In the genomic region with DNA sequence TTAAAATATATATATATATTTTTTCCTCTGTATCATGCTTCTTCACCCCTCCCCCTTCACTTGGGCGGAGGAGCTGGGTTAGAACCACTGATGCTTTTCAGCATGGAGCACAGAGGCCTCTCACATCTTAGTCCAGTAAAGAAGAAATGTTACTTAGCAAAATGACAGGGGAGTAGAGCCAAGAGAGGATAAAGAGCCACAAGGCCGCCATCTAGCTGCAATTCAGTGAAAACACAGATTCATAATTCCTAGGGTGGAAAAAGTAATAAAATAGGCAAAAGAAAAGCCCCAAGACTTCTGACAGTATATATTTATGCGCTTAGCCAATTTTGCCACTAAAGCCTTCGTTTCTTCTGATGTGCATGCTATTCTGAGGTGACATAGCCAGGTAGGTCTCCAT, we compare ENCODE assay signal across 11 mouse cellular contexts.
A peak's percentile ranks its signal among the peaks of the same experiment; 100 is the strongest.
DNase-seq lines count a peak whose midpoint lies in the region; ATAC-seq and TF ChIP-seq lines count a peak whose summit lies in the region.
"Had no signal": no experiment of that assay in that cellular context is flagged by ENCODE, and none has a peak within 500 bp of the region (broad histone marks: within the 10 kb centered on the region; RNA-seq: fewer than 3 reads in every experiment).

No protein-coding gene starts in this region.

- peak overlapping the region; percentile 52 for H3K4me2 ChIP-seq in forebrain, embryonic 14.5 days (ENCODE audit: low read length)
- no peak overlapping the region for H3K4me2 ChIP-seq in forebrain, embryonic 16.5 days (ENCODE audit: low read length)
- H3K4me2 ChIP-seq in limb, embryonic 14.5 days (replicated peaks; ENCODE audit: low read depth, low read length, severe bottlenecking) = no peak overlapping the region
- H3K4me2 ChIP-seq: heart, embryonic 11.5 days; limb, embryonic 12.5 days had no signal

- H3K4me1 ChIP-seq in forebrain, embryonic 14.5 days (ENCODE audit: control insufficient read depth, insufficient read depth, low read length) = peaks cover 30% of the 10 kb centered on the region
- peaks cover 33% of the 10 kb centered on the region for H3K4me1 ChIP-seq in forebrain, embryonic 16.5 days (replicated peaks; ENCODE audit: control insufficient read depth, insufficient read depth, low read length)
- H3K4me1 ChIP-seq in limb, embryonic 14.5 days (ENCODE audit: control insufficient read depth, insufficient read depth, low read length) = peaks cover 13% of the 10 kb centered on the region; the same call in 1 of the 2 replicates
- peaks cover 20% of the 10 kb centered on the region for H3K4me1 ChIP-seq in limb, embryonic 10.5 days
- peaks cover 19% of the 10 kb centered on the region for H3K4me1 ChIP-seq in E14TG2a.4 (replicated peaks; ENCODE audit: low read depth, low read length)

- H3K4me3 ChIP-seq in forebrain, embryonic 14.5 days (ENCODE audit: low read depth, low read length) = no peak overlapping the region
- H3K4me3 ChIP-seq in forebrain, embryonic 16.5 days (replicated peaks; ENCODE audit: low read length) = no peak overlapping the region
- H3K4me3 ChIP-seq in limb, embryonic 14.5 days (replicated peaks; ENCODE audit: low read length) = no peak overlapping the region
- H3K4me3 ChIP-seq in limb, embryonic 10.5 days = no peak overlapping the region
- no peak overlapping the region for H3K4me3 ChIP-seq in E14TG2a.4 (replicated peaks; ENCODE audit: low read length)
- H3K4me3 ChIP-seq: limb, embryonic 12.5 days had no signal

- H3K27ac ChIP-seq in forebrain, embryonic 14.5 days (ENCODE audit: low read depth, low read length) = peak overlapping the region; percentile 88
- no peak overlapping the region for H3K27ac ChIP-seq in forebrain, embryonic 16.5 days (ENCODE audit: low read length)
- H3K27ac ChIP-seq in limb, embryonic 14.5 days (replicated peaks; ENCODE audit: low read depth, low read length) = no peak overlapping the region
- no peak overlapping the region for H3K27ac ChIP-seq in limb, embryonic 10.5 days
- H3K27ac ChIP-seq: limb, embryonic 12.5 days had no signal

- peak; percentile 70 for DNase-seq in forebrain, embryonic 14.5 days (ENCODE audit: low spot score)
- DNase-seq in limb, embryonic 14.5 days (ENCODE audit: low spot score) = peak; percentile 59
- DNase-seq in limb, embryonic 10.5 days (ENCODE audit: low spot score) = no peak
- peak; percentile 42 for DNase-seq in embryo, embryonic 11 days
- no peak for DNase-seq in ovary, postnatal 10 days (ENCODE audit: low spot score)
- DNase-seq: cerebellum, adult 18-20 months had no signal

- ATAC-seq in forebrain, embryonic 14.5 days = no peak
- ATAC-seq in forebrain, embryonic 16.5 days = no peak
- no peak for ATAC-seq in limb, embryonic 14.5 days (ENCODE audit: low FRiP score, low read depth)
- no peak for ATAC-seq in granulocyte monocyte progenitor cell, adult 5-6 weeks (replicated peaks; ENCODE audit: poor library complexity, severe bottlenecking)

- TF ChIP-seq POLR2A in limb, embryonic 14.5 days (IDR thresholded peaks at IDR 0.05; ENCODE audit: borderline replicate concordance, extremely low read depth, insufficient read depth, insufficient read length) = no peak

- no peaks in the 10 kb centered on the region for H3K9me3 ChIP-seq in forebrain, embryonic 14.5 days (replicated peaks; ENCODE audit: control insufficient read depth, low read length)
- H3K9me3 ChIP-seq in forebrain, embryonic 16.5 days (ENCODE audit: control insufficient read depth, low read length) = no peaks in the 10 kb centered on the region
- H3K9me3 ChIP-seq in limb, embryonic 14.5 days (ENCODE audit: control insufficient read depth, low read length) = no peaks in the 10 kb centered on the region
- no peaks in the 10 kb centered on the region for H3K9me3 ChIP-seq in limb, embryonic 10.5 days (replicated peaks)
- H3K9me3 ChIP-seq in E14TG2a.4 (ENCODE audit: low read length) = no peaks in the 10 kb centered on the region; the same call in 1 of the 2 replicates
- H3K9me3 ChIP-seq: limb, embryonic 12.5 days had no signal

- H3K9ac ChIP-seq in forebrain, embryonic 14.5 days (ENCODE audit: low read length) = no peak overlapping the region
- no peak overlapping the region for H3K9ac ChIP-seq in forebrain, embryonic 16.5 days (replicated peaks; ENCODE audit: low read depth, low read length)
- no peak overlapping the region for H3K9ac ChIP-seq in limb, embryonic 14.5 days (ENCODE audit: low read depth, low read length, severe bottlenecking)
- H3K9ac ChIP-seq: limb, embryonic 12.5 days had no signal

- WGBS in forebrain, embryonic 14.5 days = 49% methylated on average over 4 of the region's 4 CpGs
- 48% methylated on average over 4 of the region's 4 CpGs for WGBS in forebrain, embryonic 16.5 days
- 78% methylated on average over 4 of the region's 4 CpGs for WGBS in limb, embryonic 14.5 days
- 79% methylated on average over 4 of the region's 4 CpGs for WGBS in limb, embryonic 10.5 days

- no peaks in the 10 kb centered on the region for H3K27me3 ChIP-seq in forebrain, embryonic 14.5 days (replicated peaks; ENCODE audit: control insufficient read depth, insufficient read depth, low read length)
- H3K27me3 ChIP-seq in forebrain, embryonic 16.5 days (replicated peaks; ENCODE audit: control insufficient read depth, insufficient read depth, low read length) = no peaks in the 10 kb centered on the region
- H3K27me3 ChIP-seq in limb, embryonic 14.5 days (ENCODE audit: control insufficient read depth, insufficient read depth, low read length) = no peaks in the 10 kb centered on the region
- H3K27me3 ChIP-seq in limb, embryonic 10.5 days (ENCODE audit: low read depth, poor library complexity, severe bottlenecking) = no peaks in the 10 kb centered on the region
- no peaks in the 10 kb centered on the region for H3K27me3 ChIP-seq in E14TG2a.4 (ENCODE audit: insufficient read depth, low read length)
- H3K27me3 ChIP-seq: limb, embryonic 12.5 days had no signal

- H3K36me3 ChIP-seq in forebrain, embryonic 14.5 days (ENCODE audit: control insufficient read depth, insufficient read depth, low read length) = no peaks in the 10 kb centered on the region
- H3K36me3 ChIP-seq in forebrain, embryonic 16.5 days (ENCODE audit: control insufficient read depth, insufficient read depth) = no peaks in the 10 kb centered on the region
- no peaks in the 10 kb centered on the region; the same call in 1 of the 2 replicates for H3K36me3 ChIP-seq in limb, embryonic 14.5 days (ENCODE audit: control insufficient read depth, insufficient read depth, low read length)
- no peaks in the 10 kb centered on the region for H3K36me3 ChIP-seq in limb, embryonic 10.5 days
- H3K36me3 ChIP-seq in E14TG2a.4 (ENCODE audit: insufficient read depth, low read length) = no peaks in the 10 kb centered on the region
- H3K36me3 ChIP-seq: limb, embryonic 12.5 days had no signal

- peak; percentile 14; the same call in 1 of the 2 replicates for TF ChIP-seq CTCF in E14TG2a.4 (conservative IDR thresholded peaks at IDR 0.05; ENCODE audit: low read length)

Comparison
In these comparisons a context has a peak if more than half of its experiments do, and no peak if none do; other contexts are left out.
1. DNase-seq: peak in forebrain, embryonic 14.5 days (single experiment), limb, embryonic 14.5 days (single experiment) and embryo, embryonic 11 days (single experiment); none in limb, embryonic 10.5 days (single experiment) and ovary, postnatal 10 days (single experiment).